Mouse (Mus musculus): ENCODE measurements around the gene Gm30191.

DNA sequence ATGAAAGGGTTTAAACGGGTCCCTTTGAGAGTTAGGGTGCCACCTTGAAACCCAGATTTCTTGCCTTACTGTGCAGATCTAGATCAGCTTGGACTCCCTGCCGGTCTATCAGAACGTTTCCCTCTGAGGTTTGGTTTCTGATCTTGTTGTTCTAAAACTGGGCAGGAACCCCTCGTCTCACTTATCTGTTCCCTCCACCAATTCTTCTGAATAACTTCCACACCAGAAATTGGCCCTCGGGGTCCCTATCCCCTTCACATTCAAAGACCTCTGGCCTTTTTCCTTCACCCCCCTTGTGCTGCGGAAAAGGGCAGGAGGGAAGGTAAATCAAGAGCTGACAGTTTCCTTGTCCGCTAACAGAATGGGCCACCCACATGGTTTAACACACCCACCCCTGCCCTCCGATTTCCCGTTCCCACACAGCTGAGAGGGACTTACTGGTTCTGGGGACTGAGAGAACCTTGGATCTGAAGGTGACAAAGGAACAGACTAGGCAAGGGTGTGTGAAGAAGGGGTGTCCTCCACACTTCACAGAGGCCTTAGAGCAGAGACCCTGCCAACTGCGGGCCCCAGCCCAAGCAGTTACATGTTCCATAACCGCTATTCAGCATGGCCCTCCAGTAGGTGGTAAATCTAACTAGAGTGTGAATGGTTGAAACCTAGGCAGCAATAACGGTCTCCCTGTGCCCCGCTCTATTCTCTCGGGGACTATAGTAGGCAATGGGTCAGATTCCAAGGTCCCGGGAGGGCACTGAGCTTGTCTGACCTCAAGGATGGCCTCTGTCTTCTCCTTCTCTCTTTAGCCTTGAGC is 6.4 kb downstream of the Gm30191 start:
- TF ChIP-seq SIN3A (IDR thresholded peaks at IDR 0.05; ENCODE audit: low read length) (no peak), E2F4 (IDR thresholded peaks at IDR 0.05; ENCODE audit: insufficient replicate concordance, low read depth, low read length) (no peak), TBP (conservative IDR thresholded peaks at IDR 0.05; ENCODE audit: low read depth, low read length) (no peak), USF1 (IDR thresholded peaks at IDR 0.05; ENCODE audit: low read depth, low read length) (no peak), POLR2AphosphoS2 (IDR thresholded peaks at IDR 0.05; ENCODE audit: low read depth, low read length) (no peak), CTCF (conservative IDR thresholded peaks at IDR 0.05 in 1 of 2, IDR thresholded peaks at IDR 0.05 in 1 of 2; ENCODE audit: low read depth in 2 of 2, low read length in 2 of 2) (no peak), EP300 (IDR thresholded peaks at IDR 0.05; ENCODE audit: low read length) (no peak), POLR2A (IDR thresholded peaks at IDR 0.05; ENCODE audit: low read depth, low read length) (no peak)

All from CH12.LX (cell line).